Mouse (Mus musculus): ENCODE measurements at regions not wholly inside any gene's neighbourhood (a gene's known extent, or its start where the extent isn't known, plus 50 kb on each side); places are given as distances from the start of the nearest gene placed in this dataset.

GRCm38 (mm10) chr1:90382941-90383470, 179.2 kb downstream of the Ackr3 start:
- WGBS, result 70% methylated on average over 11 of the region's 11 CpGs
- no peak overlapping the region for H3K27ac ChIP-seq (replicated peaks; ENCODE audit: low read depth, low read length)
- ATAC-seq (replicated peaks; ENCODE audit: insufficient number of reproducible peaks, low FRiP score, low TSS enrichment, low read depth) (no peak), DNase-seq (ENCODE audit: low spot score) (no peak)
- H3K4me3 ChIP-seq (ENCODE audit: low read depth, low read length), result no peak overlapping the region
- H3K27me3 ChIP-seq (ENCODE audit: control insufficient read depth, insufficient read depth, low read length), result no peaks in the 10 kb centered on the region
- H3K36me3 ChIP-seq (replicated peaks; ENCODE audit: control insufficient read depth, insufficient read depth, low read depth, low read length), result no peaks in the 10 kb centered on the region
- no peaks in the 10 kb centered on the region for H3K9me3 ChIP-seq (replicated peaks; ENCODE audit: control insufficient read depth, low read length)
- H3K4me2 ChIP-seq (ENCODE audit: low read depth, low read length), result no peak overlapping the region
- no peaks in the 10 kb centered on the region for H3K4me1 ChIP-seq (ENCODE audit: control insufficient read depth, insufficient read depth, low read length)
- H3K9ac ChIP-seq (replicated peaks; ENCODE audit: low read length), result no peak overlapping the region

GRCm38 (mm10) chr1:90385024-90385423, 181.2 kb downstream of the Ackr3 start:
- Histone ChIP-seq H3K4me2 (ENCODE audit: low read depth, low read length) (no peak overlapping the region), H3K9me3 (replicated peaks; ENCODE audit: control insufficient read depth, low read length) (no peaks in the 10 kb centered on the region), H3K27me3 (ENCODE audit: control insufficient read depth, insufficient read depth, low read length) (no peaks in the 10 kb centered on the region), H3K4me3 (ENCODE audit: low read depth, low read length) (no peak overlapping the region), H3K27ac (replicated peaks; ENCODE audit: low read depth, low read length) (no peak overlapping the region), H3K4me1 (ENCODE audit: control insufficient read depth, insufficient read depth, low read length) (no peaks in the 10 kb centered on the region), H3K9ac (replicated peaks; ENCODE audit: low read length) (no peak overlapping the region), H3K36me3 (replicated peaks; ENCODE audit: control insufficient read depth, insufficient read depth, low read depth, low read length) (no peaks in the 10 kb centered on the region)
- ATAC-seq (replicated peaks; ENCODE audit: insufficient number of reproducible peaks, low FRiP score, low TSS enrichment, low read depth), result no peak
- no peak for DNase-seq (ENCODE audit: low spot score)
- WGBS, result 75% methylated on average over 4 of the region's 4 CpGs

GRCm38 (mm10) chr1:90386792-90387191, 183.0 kb downstream of the Ackr3 start:
- Histone ChIP-seq H3K9me3 (replicated peaks; ENCODE audit: control insufficient read depth, low read length) (no peaks in the 10 kb centered on the region), H3K4me1 (ENCODE audit: control insufficient read depth, insufficient read depth, low read length) (no peaks in the 10 kb centered on the region), H3K27me3 (ENCODE audit: control insufficient read depth, insufficient read depth, low read length) (no peaks in the 10 kb centered on the region), H3K4me3 (ENCODE audit: low read depth, low read length) (no peak overlapping the region), H3K27ac (replicated peaks; ENCODE audit: low read depth, low read length) (no peak overlapping the region), H3K36me3 (replicated peaks; ENCODE audit: control insufficient read depth, insufficient read depth, low read depth, low read length) (no peaks in the 10 kb centered on the region), H3K9ac (replicated peaks; ENCODE audit: low read length) (no peak overlapping the region), H3K4me2 (ENCODE audit: low read depth, low read length) (no peak overlapping the region)
- 86% methylated on average over 7 of the region's 7 CpGs for WGBS
- ATAC-seq (replicated peaks; ENCODE audit: insufficient number of reproducible peaks, low FRiP score, low TSS enrichment, low read depth), result no peak
- DNase-seq (ENCODE audit: low spot score), result no peak

GRCm38 (mm10) chr1:90390422-90390821, 186.6 kb downstream of the Ackr3 start:
- Histone ChIP-seq H3K9me3 (replicated peaks; ENCODE audit: control insufficient read depth, low read length) (no peaks in the 10 kb centered on the region), H3K4me1 (ENCODE audit: control insufficient read depth, insufficient read depth, low read length) (no peaks in the 10 kb centered on the region), H3K27me3 (ENCODE audit: control insufficient read depth, insufficient read depth, low read length) (no peaks in the 10 kb centered on the region), H3K9ac (replicated peaks; ENCODE audit: low read length) (no peak overlapping the region), H3K4me3 (ENCODE audit: low read depth, low read length) (no peak overlapping the region), H3K36me3 (replicated peaks; ENCODE audit: control insufficient read depth, insufficient read depth, low read depth, low read length) (no peaks in the 10 kb centered on the region), H3K27ac (replicated peaks; ENCODE audit: low read depth, low read length) (no peak overlapping the region), H3K4me2 (ENCODE audit: low read depth, low read length) (no peak overlapping the region)
- WGBS, result 84% methylated on average over 7 of the region's 7 CpGs
- ATAC-seq (replicated peaks; ENCODE audit: insufficient number of reproducible peaks, low FRiP score, low TSS enrichment, low read depth), result no peak
- DNase-seq (ENCODE audit: low spot score), result no peak

GRCm38 (mm10) chr1:90393861-90394260, 190.1 kb downstream of the Ackr3 start:
- H3K36me3 ChIP-seq (replicated peaks; ENCODE audit: control insufficient read depth, insufficient read depth, low read depth, low read length), result no peaks in the 10 kb centered on the region
- ATAC-seq (replicated peaks; ENCODE audit: insufficient number of reproducible peaks, low FRiP score, low TSS enrichment, low read depth) (no peak), DNase-seq (ENCODE audit: low spot score) (no peak)
- H3K4me3 ChIP-seq (ENCODE audit: low read depth, low read length), result no peak overlapping the region
- no peaks in the 10 kb centered on the region for H3K9me3 ChIP-seq (replicated peaks; ENCODE audit: control insufficient read depth, low read length)
- H3K4me2 ChIP-seq (ENCODE audit: low read depth, low read length), result no peak overlapping the region
- WGBS, result 72% methylated on average over 5 of the region's 5 CpGs
- no peak overlapping the region for H3K9ac ChIP-seq (replicated peaks; ENCODE audit: low read length)
- no peaks in the 10 kb centered on the region; the same call in 1 of the 2 replicates for H3K4me1 ChIP-seq (ENCODE audit: control insufficient read depth, insufficient read depth, low read length)
- H3K27ac ChIP-seq (replicated peaks; ENCODE audit: low read depth, low read length), result no peak overlapping the region
- no peaks in the 10 kb centered on the region for H3K27me3 ChIP-seq (ENCODE audit: control insufficient read depth, insufficient read depth, low read length)

- Histone ChIP-seq H3K36me3 (replicated peaks; ENCODE audit: control insufficient read depth, insufficient read depth, low read depth, low read length) (no peaks in the 10 kb centered on the region), H3K27me3 (ENCODE audit: control insufficient read depth, insufficient read depth, low read length) (no peaks in the 10 kb centered on the region), H3K4me2 (ENCODE audit: low read depth, low read length) (no peak overlapping the region), H3K4me1 (ENCODE audit: control insufficient read depth, insufficient read depth, low read length) (no peaks in the 10 kb centered on the region; the same call in 1 of the 2 replicates), H3K27ac (replicated peaks; ENCODE audit: low read depth, low read length) (no peak overlapping the region), H3K4me3 (ENCODE audit: low read depth, low read length) (no peak overlapping the region), H3K9me3 (replicated peaks; ENCODE audit: control insufficient read depth, low read length) (no peaks in the 10 kb centered on the region), H3K9ac (replicated peaks; ENCODE audit: low read length) (no peak overlapping the region)
- ATAC-seq (replicated peaks; ENCODE audit: insufficient number of reproducible peaks, low FRiP score, low TSS enrichment, low read depth) (no peak), DNase-seq (ENCODE audit: low spot score) (no peak)
- 85% methylated on average over 5 of the region's 5 CpGs for WGBS
Measured at GRCm38 (mm10) chr1:90395331-90396016, 191.7 kb downstream of the Ackr3 start.

GRCm38 (mm10) chr1:90396660-90397059, 192.9 kb downstream of the Ackr3 start:
- ATAC-seq (replicated peaks; ENCODE audit: insufficient number of reproducible peaks, low FRiP score, low TSS enrichment, low read depth), result no peak
- WGBS, result 67% methylated on average over 1 of the region's 1 CpGs
- H3K4me2 ChIP-seq (ENCODE audit: low read depth, low read length), result no peak overlapping the region
- no peaks in the 10 kb centered on the region for H3K27me3 ChIP-seq (ENCODE audit: control insufficient read depth, insufficient read depth, low read length)
- H3K36me3 ChIP-seq (replicated peaks; ENCODE audit: control insufficient read depth, insufficient read depth, low read depth, low read length), result no peaks in the 10 kb centered on the region
- H3K4me3 ChIP-seq (ENCODE audit: low read depth, low read length), result no peak overlapping the region
- H3K4me1 ChIP-seq (ENCODE audit: control insufficient read depth, insufficient read depth, low read length), result no peaks in the 10 kb centered on the region; the same call in 1 of the 2 replicates
- no peak for DNase-seq (ENCODE audit: low spot score)
- H3K9me3 ChIP-seq (replicated peaks; ENCODE audit: control insufficient read depth, low read length), result no peaks in the 10 kb centered on the region
- no peak overlapping the region for H3K9ac ChIP-seq (replicated peaks; ENCODE audit: low read length)
- H3K27ac ChIP-seq (replicated peaks; ENCODE audit: low read depth, low read length), result no peak overlapping the region

GRCm38 (mm10) chr1:90397355-90397754, 193.6 kb downstream of the Ackr3 start:
- no peaks in the 10 kb centered on the region for H3K9me3 ChIP-seq (replicated peaks; ENCODE audit: control insufficient read depth, low read length)
- WGBS, result 37% methylated on average over 5 of the region's 5 CpGs
- no peaks in the 10 kb centered on the region; the same call in 1 of the 2 replicates for H3K4me1 ChIP-seq (ENCODE audit: control insufficient read depth, insufficient read depth, low read length)
- ATAC-seq (replicated peaks; ENCODE audit: insufficient number of reproducible peaks, low FRiP score, low TSS enrichment, low read depth) (peak; percentile 82), DNase-seq (ENCODE audit: low spot score) (peak; percentile 71)
- no peak overlapping the region for H3K9ac ChIP-seq (replicated peaks; ENCODE audit: low read length)
- no peak overlapping the region for H3K4me2 ChIP-seq (ENCODE audit: low read depth, low read length)
- no peak overlapping the region for H3K27ac ChIP-seq (replicated peaks; ENCODE audit: low read depth, low read length)
- H3K4me3 ChIP-seq (ENCODE audit: low read depth, low read length), result no peak overlapping the region
- no peaks in the 10 kb centered on the region for H3K36me3 ChIP-seq (replicated peaks; ENCODE audit: control insufficient read depth, insufficient read depth, low read depth, low read length)
- H3K27me3 ChIP-seq (ENCODE audit: control insufficient read depth, insufficient read depth, low read length), result no peaks in the 10 kb centered on the region
